Mouse (Mus musculus) retina, embryonic 14.5 days (tissue): Measurements from ENCODE around the gene Arhgap10.

ENCODE experiments used
- DNase-seq: peaks from one replicate; pipeline ENCODE4 v3.0.0-alpha.2; 2015; ENCODE audit warnings: low spot score

Gene Arhgap10

GRCm38 (mm10) chr8:77486749-77487148 lies 31.0 kb downstream of the Arhgap10 start:
- DNase-seq: peak; percentile 44

GRCm38 (mm10) chr8:77484817-77485216 lies 32.9 kb downstream of the Arhgap10 start:
- no peak for DNase-seq

- DNase-seq: peak; percentile 23
These were observed 33.5 kb downstream of the Arhgap10 start for GRCm38 (mm10) chr8:77484266-77484665.

- DNase-seq: no peak
These were observed 34.1 kb downstream of the Arhgap10 start for GRCm38 (mm10) chr8:77483676-77484075.

GRCm38 (mm10) chr8:77481791-77482190 lies 36.0 kb downstream of the Arhgap10 start:
- DNase-seq: no peak

GRCm38 (mm10) chr8:77479995-77480394 lies 37.8 kb downstream of the Arhgap10 start:
- no peak for DNase-seq

- no peak for DNase-seq
These were observed 38.9 kb downstream of the Arhgap10 start for GRCm38 (mm10) chr8:77478913-77479273.

- no peak for DNase-seq
These were observed 39.4 kb downstream of the Arhgap10 start for GRCm38 (mm10) chr8:77478155-77478912.

GRCm38 (mm10) chr8:77477684-77478083 lies 40.1 kb downstream of the Arhgap10 start:
- DNase-seq: no peak

- DNase-seq: no peak
These were observed 43.1 kb downstream of the Arhgap10 start for GRCm38 (mm10) chr8:77474614-77475013.

GRCm38 (mm10) chr8:77473773-77474172 lies 44.0 kb downstream of the Arhgap10 start:
- no peak for DNase-seq

- no peak for DNase-seq
These were observed 44.4 kb downstream of the Arhgap10 start for GRCm38 (mm10) chr8:77473373-77473772.

- DNase-seq: no peak
These were observed 56.4 kb downstream of the Arhgap10 start for GRCm38 (mm10) chr8:77461392-77461791.

- DNase-seq: no peak
These were observed 57.4 kb downstream of the Arhgap10 start for GRCm38 (mm10) chr8:77460363-77460762.

- no peak for DNase-seq
These were observed 58.1 kb downstream of the Arhgap10 start for GRCm38 (mm10) chr8:77459696-77460095.

- DNase-seq: no peak
These were observed 59.2 kb downstream of the Arhgap10 start for GRCm38 (mm10) chr8:77458575-77458974.

GRCm38 (mm10) chr8:77456263-77456662 lies 61.5 kb downstream of the Arhgap10 start:
- DNase-seq: no peak

- DNase-seq: no peak
These were observed 63.9 kb downstream of the Arhgap10 start for GRCm38 (mm10) chr8:77453836-77454235.

GRCm38 (mm10) chr8:77451466-77452382 lies 66.0 kb downstream of the Arhgap10 start:
- DNase-seq: no peak

GRCm38 (mm10) chr8:77451052-77451451 lies 66.7 kb downstream of the Arhgap10 start:
- DNase-seq: no peak

GRCm38 (mm10) chr8:77446294-77446693 lies 71.5 kb downstream of the Arhgap10 start:
- no peak for DNase-seq

GRCm38 (mm10) chr8:77445642-77446041 lies 72.1 kb downstream of the Arhgap10 start:
- DNase-seq: no peak
